Mouse (Mus musculus) stomach, postnatal 0 days (tissue): ENCODE data around the gene Tll2.

Experiments
- CTCF ChIP-seq: IDR thresholded peaks from 2 replicates; pipeline ENCODE4 v1.5.1; 2016; ENCODE audit warnings: antibody characterized with exemption, low read depth, mild to moderate bottlenecking, moderate library complexity
- EP300 ChIP-seq: optimal IDR thresholded peaks from 2 replicates; pipeline ENCODE3; 2016; ENCODE audit warnings: antibody characterized with exemption

- TF ChIP-seq CTCF = no peak
- TF ChIP-seq EP300 = no peak
Observed at GRCm38 (mm10) chr19:41152016-41152370, 54.6 kb downstream of the Tll2 start.
